Mouse (Mus musculus) forebrain, embryonic 14.5 days (tissue): ENCODE data around the gene Gpd2. TPM values are rescaled to one million over a fixed set of nuclear protein-coding genes. Genes with fewer than 3 reads are reported as not detected.

ENCODE experiments used
- ATAC-seq: fragments of 200-750 bp; cut with Nextera tagmentation; 2 replicates; pipeline ENCODE4 v1.8.0; 2017; ENCODE audit warnings: mild to moderate bottlenecking, moderate library complexity
- DNase-seq: peaks from one replicate; pipeline ENCODE4 v3.0.0-alpha.2; 2015; ENCODE audit warnings: low spot score
- H3K27ac ChIP-seq: fragments of 300-500 bp; sonication (generic); 2 replicates; pipeline ENCODE4 v1.5.1; 2014; ENCODE audit warnings: low read depth, mild to moderate bottlenecking, control low read depth, low read length, moderate library complexity
- H3K27me3 ChIP-seq: fragments of 300-500 bp; sonication (generic); replicated peaks from 2 replicates; pipeline ENCODE4 v1.6.1; 2014; ENCODE audit warnings: low read length, control low read depth, mixed read lengths; ENCODE audit not compliant: control insufficient read depth, insufficient read depth
- H3K36me3 ChIP-seq: fragments of 300-500 bp; sonication (generic); 2 replicates; pipeline ENCODE4 v1.6.1; 2014; ENCODE audit warnings: low read length, control low read depth; ENCODE audit not compliant: control insufficient read depth, insufficient read depth
- H3K4me1 ChIP-seq: fragments of 300-500 bp; sonication (generic); 2 replicates; pipeline ENCODE4 v1.6.1; 2014; ENCODE audit warnings: antibody characterized with exemption, low read length, control low read depth; ENCODE audit not compliant: control insufficient read depth, insufficient read depth
- H3K4me2 ChIP-seq: fragments of 300-500 bp; sonication (generic); 2 replicates; pipeline ENCODE4 v1.6.1; 2014; ENCODE audit warnings: mild to moderate bottlenecking, control low read depth, low read length
- H3K4me3 ChIP-seq: fragments of 300-500 bp; sonication (generic); 2 replicates; pipeline ENCODE4 v1.5.1; 2014; ENCODE audit warnings: low read depth, low read length, control low read depth
- H3K9ac ChIP-seq: fragments of 300-500 bp; sonication (generic); 2 replicates; pipeline ENCODE4 v1.6.1; 2014; ENCODE audit warnings: mild to moderate bottlenecking, low read length, control low read depth, moderate library complexity
- H3K9me3 ChIP-seq: fragments of 300-500 bp; sonication (generic); replicated peaks from 2 replicates; pipeline ENCODE4 v1.6.1; 2016; ENCODE audit warnings: low read length, control low read depth, mixed read lengths; ENCODE audit not compliant: control insufficient read depth
- WGBS: fragments of 180-500 bp; shearing (Covaris S2); extraction: QIAGEN DNeasy Blood & Tissue Kit; methylation state at CpG from one replicate; pipeline ENCODE4 v1.1.7; 2014; 5-methylcytosine and 5-hydroxymethylcytosine counted together
- polyA plus RNA-seq: library from polyadenylated mRNA; unstranded; fragments of >200 nt; fragmentation: Nextera tagmentation; extraction: Ambion mirVana; gene quantifications from 2 replicates; pipeline ENCODE4 v1.2.1, GENCODE M21; 2014

The Gpd2 gene
- polyA plus RNA-seq, 1 experiment from 2014 or later = 17.8 TPM

DNA sequence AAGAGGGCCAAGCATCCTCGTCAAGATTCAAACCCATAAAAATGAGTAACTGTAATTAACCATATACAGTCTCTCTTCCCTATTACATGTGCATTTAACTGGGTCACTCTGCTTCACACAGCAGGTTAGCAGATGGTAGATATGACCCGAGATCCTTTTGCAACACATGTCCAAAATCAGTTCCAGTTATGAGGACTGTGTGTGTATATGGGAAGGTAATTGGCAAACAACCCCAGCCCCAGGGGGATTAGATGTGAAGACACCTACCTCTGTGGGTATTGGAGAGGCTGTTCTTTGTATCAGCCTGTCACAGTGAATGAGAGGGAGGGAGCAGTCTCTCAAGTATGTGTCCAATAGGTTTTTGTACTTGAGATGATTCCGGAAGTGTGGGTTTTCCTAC is 18.4 kb downstream of the Gpd2 start:
- H3K36me3 ChIP-seq = no peaks in the 10 kb centered on the region
- no peak overlapping the region for H3K4me3 ChIP-seq
- no peak for DNase-seq
- H3K4me1 ChIP-seq = peaks cover 2% of the 10 kb centered on the region; the same call in 1 of the 2 replicates
- H3K9me3 ChIP-seq = no peaks in the 10 kb centered on the region
- no peak overlapping the region for H3K27ac ChIP-seq
- no peak overlapping the region for H3K4me2 ChIP-seq
- ATAC-seq = no peak
- H3K27me3 ChIP-seq = no peaks in the 10 kb centered on the region
- WGBS = 49% methylated on average over 3 of the region's 3 CpGs
- no peak overlapping the region for H3K9ac ChIP-seq

- WGBS = 30% methylated on average over 6 of the region's 6 CpGs
- DNase-seq = no peak
- Histone ChIP-seq H3K9ac (no peak overlapping the region), H3K36me3 (no peaks in the 10 kb centered on the region), H3K4me1 (peaks cover 2% of the 10 kb centered on the region; the same call in 1 of the 2 replicates), H3K4me2 (no peak overlapping the region), H3K27me3 (no peaks in the 10 kb centered on the region), H3K27ac (no peak overlapping the region), H3K4me3 (no peak overlapping the region), H3K9me3 (no peaks in the 10 kb centered on the region)
- ATAC-seq = no peak
These were observed 19.0 kb downstream of the Gpd2 start for GRCm38 (mm10) chr2:57256459-57256858.

- no peak overlapping the region for H3K4me3 ChIP-seq
- no peaks in the 10 kb centered on the region for H3K36me3 ChIP-seq
- no peaks in the 10 kb centered on the region for H3K9me3 ChIP-seq
- H3K4me1 ChIP-seq = 0 out of 2 replicates have a peak, but pooled peaks cover under 1% of the 10 kb centered on the region
- H3K27me3 ChIP-seq = no peaks in the 10 kb centered on the region
- no peak overlapping the region for H3K4me2 ChIP-seq
- H3K9ac ChIP-seq = no peak overlapping the region
- 91% methylated on average over 8 of the region's 8 CpGs for WGBS
- ATAC-seq = no peak
- DNase-seq = no peak
- no peak overlapping the region for H3K27ac ChIP-seq
These were observed 24.0 kb downstream of the Gpd2 start for GRCm38 (mm10) chr2:57261286-57262077.

DNA sequence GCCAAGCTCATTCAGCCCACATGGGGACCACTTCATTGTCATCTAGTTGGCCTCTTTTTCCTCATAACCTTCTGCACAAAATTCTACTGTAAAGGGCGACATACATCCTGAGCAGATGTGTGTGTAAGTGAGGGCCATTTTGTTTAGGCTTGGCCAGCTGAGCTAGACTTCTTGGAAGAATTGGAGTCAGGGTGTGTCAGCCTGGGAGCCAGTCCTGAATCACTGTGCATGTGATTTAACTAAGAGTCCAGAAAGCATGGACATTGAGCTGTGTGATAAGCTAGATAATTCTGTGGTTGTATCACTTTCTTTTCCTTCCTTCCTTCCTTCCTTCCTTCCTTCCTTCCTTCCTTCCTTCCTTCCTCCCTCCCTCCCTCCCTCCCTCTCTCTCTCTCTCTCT is 26.0 kb downstream of the Gpd2 start:
- Histone ChIP-seq H3K27me3 (no peaks in the 10 kb centered on the region), H3K4me1 (0 out of 2 replicates have a peak, but pooled peaks cover 3% of the 10 kb centered on the region), H3K4me3 (no peak overlapping the region), H3K27ac (no peak overlapping the region), H3K9ac (no peak overlapping the region), H3K36me3 (no peaks in the 10 kb centered on the region), H3K4me2 (no peak overlapping the region), H3K9me3 (no peaks in the 10 kb centered on the region)
- WGBS = 93% methylated on average over 1 of the region's 1 CpGs
- no peak for ATAC-seq
- DNase-seq = no peak

- WGBS = 92% methylated on average over 7 of the region's 7 CpGs
- no peaks in the 10 kb centered on the region for H3K36me3 ChIP-seq
- H3K9ac ChIP-seq = no peak overlapping the region
- ATAC-seq = no peak
- 0 out of 2 replicates have a peak, but pooled peaks cover 3% of the 10 kb centered on the region for H3K4me1 ChIP-seq
- no peak for DNase-seq
- H3K4me2 ChIP-seq = no peak overlapping the region
- H3K4me3 ChIP-seq = no peak overlapping the region
- H3K9me3 ChIP-seq = no peaks in the 10 kb centered on the region
- H3K27me3 ChIP-seq = no peaks in the 10 kb centered on the region
- no peak overlapping the region for H3K27ac ChIP-seq
These were observed 27.5 kb downstream of the Gpd2 start for GRCm38 (mm10) chr2:57264912-57265311.

- H3K4me1 ChIP-seq = 0 out of 2 replicates have a peak, but pooled peaks cover 3% of the 10 kb centered on the region
- ATAC-seq (peak; percentile 86), DNase-seq (peak; percentile 51)
- 18% methylated on average over 4 of the region's 4 CpGs for WGBS
- no peaks in the 10 kb centered on the region for H3K9me3 ChIP-seq
- H3K27me3 ChIP-seq = no peaks in the 10 kb centered on the region
- H3K4me2 ChIP-seq = no peak overlapping the region
- no peaks in the 10 kb centered on the region for H3K36me3 ChIP-seq
- no peak overlapping the region for H3K9ac ChIP-seq
- no peak overlapping the region for H3K4me3 ChIP-seq
- H3K27ac ChIP-seq = no peak overlapping the region
These were observed 29.4 kb downstream of the Gpd2 start for GRCm38 (mm10) chr2:57266679-57267393.

- Histone ChIP-seq H3K27me3 (no peaks in the 10 kb centered on the region), H3K4me1 (0 out of 2 replicates have a peak, but pooled peaks cover 3% of the 10 kb centered on the region), H3K4me2 (no peak overlapping the region), H3K9ac (no peak overlapping the region), H3K4me3 (no peak overlapping the region), H3K27ac (no peak overlapping the region), H3K9me3 (no peaks in the 10 kb centered on the region), H3K36me3 (no peaks in the 10 kb centered on the region)
- DNase-seq = no peak
- 5% methylated on average over 7 of the region's 7 CpGs for WGBS
- ATAC-seq = peak; percentile 32; the same call in 1 of the 2 replicates
These were observed 29.9 kb downstream of the Gpd2 start for GRCm38 (mm10) chr2:57267394-57267716.

DNA sequence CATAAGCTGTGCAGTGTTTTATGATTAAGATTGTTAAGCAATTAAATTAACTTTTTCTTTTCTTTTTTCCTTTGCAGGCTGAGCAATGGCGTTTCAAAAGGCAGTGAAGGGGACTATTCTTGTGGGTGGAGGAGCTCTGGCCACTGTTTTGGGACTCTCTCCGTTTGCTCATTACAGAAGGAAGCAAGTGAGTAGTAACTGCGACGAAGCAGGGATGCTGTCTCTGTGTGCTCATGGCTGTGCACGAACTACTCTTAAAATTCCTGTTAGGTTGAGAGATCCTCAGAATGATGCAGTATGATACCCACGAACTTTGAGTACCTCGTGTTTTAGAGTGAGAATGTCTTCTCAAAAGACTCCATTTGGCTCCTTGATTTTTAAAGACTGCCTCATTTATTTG is 30.5 kb downstream of the Gpd2 start:
- H3K27me3 ChIP-seq = no peaks in the 10 kb centered on the region
- H3K9me3 ChIP-seq = no peaks in the 10 kb centered on the region
- ATAC-seq (0 out of 2 replicates have a peak, but pooled peaks have one; percentile 32), DNase-seq (peak; percentile 17)
- no peaks in the 10 kb centered on the region for H3K36me3 ChIP-seq
- no peak overlapping the region for H3K27ac ChIP-seq
- H3K4me1 ChIP-seq = 0 out of 2 replicates have a peak, but pooled peaks cover 3% of the 10 kb centered on the region
- H3K4me3 ChIP-seq = no peak overlapping the region
- 13% methylated on average over 7 of the region's 7 CpGs for WGBS
- H3K4me2 ChIP-seq = no peak overlapping the region
- H3K9ac ChIP-seq = no peak overlapping the region

GRCm38 (mm10) chr2:57268839-57269238 is 31.4 kb downstream of the Gpd2 start:
- no peaks in the 10 kb centered on the region for H3K27me3 ChIP-seq
- H3K9me3 ChIP-seq = no peaks in the 10 kb centered on the region
- H3K4me1 ChIP-seq = 0 out of 2 replicates have a peak, but pooled peaks cover 3% of the 10 kb centered on the region
- H3K36me3 ChIP-seq = no peaks in the 10 kb centered on the region
- no peak overlapping the region for H3K4me2 ChIP-seq
- 93% methylated on average over 3 of the region's 3 CpGs for WGBS
- no peak overlapping the region for H3K27ac ChIP-seq
- DNase-seq (no peak), ATAC-seq (no peak)
- H3K9ac ChIP-seq = no peak overlapping the region
- no peak overlapping the region for H3K4me3 ChIP-seq
